Mouse (Mus musculus) kidney, embryonic 15.5 days (tissue): ENCODE results near the gene 1190007I07Rik. TPM values are rescaled to one million over a fixed set of nuclear protein-coding genes. Genes with fewer than 3 reads are reported as not detected.
"Not testable (repeated sequence)": the region's sequence is repeated elsewhere in the genome, so short reads cannot be mapped to it uniquely, and the experiment has no call there.

Experiments
- ATAC-seq: fragments of 200-750 bp; cut with Nextera tagmentation; replicated peaks from 2 replicates; pipeline ENCODE4 v1.8.0; 2017; ENCODE audit warnings: moderate TSS enrichment; ENCODE audit not compliant: low FRiP score
- H3K27ac ChIP-seq: fragments of 300-500 bp; sonication (generic); 2 replicates; pipeline ENCODE4 v1.5.1; 2015; ENCODE audit warnings: mild to moderate bottlenecking, inconsistent platforms
- H3K27me3 ChIP-seq: fragments of 300-500 bp; sonication (generic); 2 replicates; pipeline ENCODE4 v1.6.1; 2015; ENCODE audit warnings: inconsistent platforms
- H3K36me3 ChIP-seq: fragments of 300-500 bp; sonication (generic); 2 replicates; pipeline ENCODE4 v1.6.1; 2015; ENCODE audit warnings: inconsistent platforms
- H3K4me1 ChIP-seq: fragments of 300-500 bp; sonication (generic); 2 replicates; pipeline ENCODE4 v1.6.1; 2015; ENCODE audit warnings: inconsistent platforms
- H3K4me2 ChIP-seq: fragments of 300-500 bp; sonication (generic); 2 replicates; pipeline ENCODE4 v1.6.1; 2015; ENCODE audit warnings: moderate library complexity, mild to moderate bottlenecking, inconsistent platforms
- H3K4me3 ChIP-seq: fragments of 300-500 bp; sonication (generic); replicated peaks from 2 replicates; pipeline ENCODE4 v1.5.1; 2015; ENCODE audit warnings: mild to moderate bottlenecking, inconsistent platforms
- H3K9ac ChIP-seq: fragments of 300-500 bp; sonication (generic); 2 replicates; pipeline ENCODE4 v1.6.1; 2015; ENCODE audit warnings: mild to moderate bottlenecking, inconsistent platforms
- H3K9me3 ChIP-seq: fragments of 300-500 bp; sonication (generic); replicated peaks from 2 replicates; pipeline ENCODE4 v1.6.1; 2016; ENCODE audit warnings: inconsistent platforms
- WGBS: fragments of 180-500 bp; shearing (Covaris S2); methylation state at CpG from one replicate; pipeline ENCODE4 v1.1.7; 2015; ENCODE audit warnings: mixed read lengths; 5-methylcytosine and 5-hydroxymethylcytosine counted together
- polyA plus RNA-seq: library from polyadenylated mRNA; unstranded; fragments of >200 nt; fragmentation: Nextera tagmentation; extraction: Ambion mirVana; gene quantifications from 2 replicates; pipeline ENCODE4 v1.2.1, GENCODE M21; 2015

Gene 1190007I07Rik
- polyA plus RNA-seq, 1 experiment from 2014 or later: 49.7 TPM

DNA sequence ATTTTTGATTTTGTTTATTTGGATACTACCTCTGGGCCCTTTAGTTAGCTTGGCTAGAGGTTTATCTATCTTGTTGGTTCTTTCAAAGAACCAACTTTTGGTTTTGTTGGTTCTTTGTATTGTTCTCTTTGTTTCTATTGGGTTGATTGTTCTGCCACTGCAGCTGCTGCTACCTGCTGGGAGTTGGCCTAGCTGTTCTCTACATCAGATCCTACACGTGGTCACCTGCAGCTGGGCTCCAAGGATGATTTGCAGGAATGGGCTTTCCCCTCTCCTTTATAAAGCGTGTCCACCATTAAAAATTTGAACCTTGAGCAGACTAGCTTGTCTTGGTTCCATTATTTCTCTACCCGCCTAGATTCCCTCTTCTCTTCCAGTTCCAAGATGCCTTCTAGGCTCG lies 28.6 kb downstream of the 1190007I07Rik start:
- H3K36me3 ChIP-seq, H3K27me3 ChIP-seq, H3K27ac ChIP-seq, H3K4me2 ChIP-seq, H3K4me1 ChIP-seq, ATAC-seq, H3K9me3 ChIP-seq, H3K4me3 ChIP-seq, H3K9ac ChIP-seq: not testable (repeated sequence)
- 74% methylated on average over 4 of the region's 4 CpGs for WGBS

DNA sequence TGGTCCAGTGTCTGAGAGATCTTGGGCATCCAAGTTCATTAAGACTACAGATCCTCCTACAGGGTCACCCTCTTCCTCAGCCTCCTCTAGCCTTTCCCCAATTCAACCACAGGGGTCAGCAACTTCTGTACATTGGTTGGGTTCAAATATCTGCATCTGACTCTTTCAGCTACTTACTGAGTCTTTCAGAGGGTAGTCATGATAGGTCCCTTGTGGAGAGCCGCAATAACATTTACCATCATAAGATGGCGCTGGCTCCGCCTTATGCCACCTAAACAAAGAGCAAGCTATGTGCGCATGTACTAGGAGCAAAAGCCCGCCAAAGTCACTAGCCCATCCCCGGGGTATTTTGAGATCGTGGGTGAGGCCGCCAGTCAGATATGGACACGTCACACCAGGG lies 33.4 kb downstream of the 1190007I07Rik start:
- not testable (repeated sequence) for H3K27me3 ChIP-seq, ATAC-seq

GRCm38 (mm10) chr10:82571091-82571490 lies 51.9 kb downstream of the 1190007I07Rik start:
- WGBS: 96% methylated on average over 11 of the region's 11 CpGs
- not testable (repeated sequence) for H3K27me3 ChIP-seq, H3K4me3 ChIP-seq

More for the DNA sequence above, 33.4 kb downstream of the 1190007I07Rik start:
- 87% methylated on average over 9 of the region's 9 CpGs for WGBS
- not testable (repeated sequence) for H3K9ac ChIP-seq, H3K4me2 ChIP-seq, H3K36me3 ChIP-seq, H3K4me3 ChIP-seq, H3K4me1 ChIP-seq, H3K9me3 ChIP-seq, H3K27ac ChIP-seq

More at GRCm38 (mm10) chr10:82571091-82571490, 51.9 kb downstream of the 1190007I07Rik start:
- not testable (repeated sequence) for H3K27ac ChIP-seq, ATAC-seq, H3K9me3 ChIP-seq, H3K4me2 ChIP-seq, H3K4me1 ChIP-seq, H3K36me3 ChIP-seq, H3K9ac ChIP-seq

Other genes with a start within 250 kb of the 1190007I07Rik start
- gene Gm1553, start 130.6 kb downstream of the 1190007I07Rik start, polyA plus RNA-seq: not detected in 2 replicates
- gene Tdg, start 6.6 kb upstream of the 1190007I07Rik start, polyA plus RNA-seq: 153 and 154 TPM in 2 replicates
- gene Glt8d2, start 67.4 kb upstream of the 1190007I07Rik start, polyA plus RNA-seq: 4.0 and 5.0 TPM in 2 replicates
- gene Hcfc2, start 72.9 kb upstream of the 1190007I07Rik start, polyA plus RNA-seq: 33.2 and 33.3 TPM in 2 replicates
- gene Nfyb, start 140.9 kb upstream of the 1190007I07Rik start, polyA plus RNA-seq: 47.7 and 48.9 TPM in 2 replicates
- 105 and 107 TPM in 2 replicates for gene Txnrd1, start 210.7 kb upstream of the 1190007I07Rik start, polyA plus RNA-seq
- 0.19 and 0.24 TPM in 2 replicates for gene Eid3, start 243.4 kb upstream of the 1190007I07Rik start, polyA plus RNA-seq